Mouse (Mus musculus) MEL (cell line): ENCODE measurements at regions not wholly inside any gene's neighbourhood (a gene's known extent, or its start where the extent isn't known, plus 50 kb on each side); places are given as distances from the start of the nearest gene placed in this dataset.

Experiments
- CTCF ChIP-seq, 3 experiments: IDR thresholded peaks in 2 of 3; conservative IDR thresholded peaks in 1 of 3; 2 replicates each; pipeline ENCODE4 v1.5.1; 2011 to 2012; ENCODE audit warnings: low read length in 3 of 3, low read depth in 2 of 3, mild to moderate bottlenecking in 2 of 3, improper control_type of control experiment in 1 of 3, inconsistent platforms in 1 of 3, mixed read lengths in 1 of 3, moderate library complexity in 1 of 3; ENCODE audit not compliant: control insufficient read depth in 1 of 3, insufficient read depth in 1 of 3, poor library complexity in 1 of 3, severe bottlenecking in 1 of 3
- HCFC1 ChIP-seq: IDR thresholded peaks from 2 replicates; pipeline ENCODE4 v1.6.1; 2012; ENCODE audit warnings: low read depth, mild to moderate bottlenecking, inconsistent platforms, low read length, improper control_type of control experiment, moderate library complexity
- NELFE ChIP-seq: IDR thresholded peaks from 2 replicates; pipeline ENCODE4 v1.6.1; 2011; ENCODE audit warnings: low read depth, low read length, improper control_type of control experiment
- POLR2A ChIP-seq, 2 experiments: IDR thresholded peaks; 2 replicates each; pipeline ENCODE4 v1.6.1; 2011 to 2012; ENCODE audit warnings: low read length in 2 of 2, mild to moderate bottlenecking in 2 of 2, control low read depth in 1 of 2, improper control_type of control experiment in 1 of 2, low read depth in 1 of 2, moderate library complexity in 1 of 2; ENCODE audit not compliant: control insufficient read depth in 1 of 2, insufficient read depth in 1 of 2, poor library complexity in 1 of 2
- POLR2AphosphoS2 ChIP-seq: IDR thresholded peaks from 2 replicates; pipeline ENCODE4 v1.6.1; 2011; ENCODE audit warnings: low read length, improper control_type of control experiment
- TBP ChIP-seq: IDR thresholded peaks from 2 replicates; pipeline ENCODE4 v1.8.0; 2011; ENCODE audit warnings: low read depth, low read length, improper control_type of control experiment
- TCF12 ChIP-seq: IDR thresholded peaks from 2 replicates; pipeline ENCODE4 v1.6.1; 2014; ENCODE audit warnings: low read depth, mild to moderate bottlenecking, inconsistent platforms, low read length, improper control_type of control experiment, moderate library complexity
- ZNF384 ChIP-seq: IDR thresholded peaks from 2 replicates; pipeline ENCODE4 v1.6.1; 2012; ENCODE audit warnings: low read depth, mild to moderate bottlenecking, inconsistent platforms, low read length, improper control_type of control experiment

DNA sequence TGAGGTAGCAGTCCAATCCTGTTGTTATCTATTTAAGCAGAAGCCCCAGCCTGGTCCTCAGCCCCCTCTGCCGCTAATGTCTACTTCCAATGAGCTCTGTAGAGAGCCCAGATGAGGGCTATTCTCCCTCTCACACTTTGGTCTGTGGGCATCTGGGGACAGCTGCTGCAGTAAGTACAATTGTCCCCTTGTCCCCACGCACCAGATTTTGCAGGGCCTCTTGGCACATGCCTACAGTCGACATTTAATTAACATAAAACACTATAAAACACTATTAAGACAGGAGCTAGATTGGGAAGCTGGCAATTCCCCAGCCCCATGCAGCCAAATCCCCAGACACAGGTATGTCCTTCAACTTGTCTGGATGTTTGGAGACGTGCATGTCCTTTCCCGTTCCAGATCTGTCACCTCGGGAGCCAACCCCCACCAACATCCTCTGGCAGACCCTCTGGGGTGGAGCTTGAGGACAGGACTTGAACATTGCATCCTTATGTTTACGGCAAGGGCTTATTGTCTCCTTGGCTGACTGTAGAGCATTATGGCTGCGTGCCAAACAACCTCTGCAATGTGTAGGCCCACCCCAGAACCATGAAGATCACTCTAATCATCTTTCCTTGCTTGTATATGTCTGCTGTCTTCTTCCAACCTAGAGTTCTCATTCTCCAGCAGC, 251.3 kb upstream of the Rora start:
- TF ChIP-seq POLR2A (IDR thresholded peaks at IDR 0.05; ENCODE audit: control insufficient read depth in 1 of 2, insufficient read depth in 1 of 2, low read depth in 1 of 2, low read length in 2 of 2, poor library complexity in 1 of 2) (no peak), TCF12 (no peak), TBP (no peak), CTCF (IDR thresholded peaks at IDR 0.05 in 2 of 3, conservative IDR thresholded peaks at IDR 0.05 in 1 of 3; ENCODE audit: control insufficient read depth in 1 of 3, insufficient read depth in 1 of 3, low read depth in 2 of 3, low read length in 3 of 3, poor library complexity in 1 of 3, severe bottlenecking in 1 of 3) (no peak), HCFC1 (no peak), NELFE (no peak), ZNF384 (no peak), POLR2AphosphoS2 (no peak)
